Mouse (Mus musculus) thymus, postnatal 10 days (tissue): ENCODE results near the gene Arhgap15.

Source experiments
- DNase-seq, 2 experiments: peaks; one replicate each; pipeline ENCODE4 v3.0.0; 2021; ENCODE audit warnings: low spot score in 2 of 2

The Arhgap15 gene

DNA sequence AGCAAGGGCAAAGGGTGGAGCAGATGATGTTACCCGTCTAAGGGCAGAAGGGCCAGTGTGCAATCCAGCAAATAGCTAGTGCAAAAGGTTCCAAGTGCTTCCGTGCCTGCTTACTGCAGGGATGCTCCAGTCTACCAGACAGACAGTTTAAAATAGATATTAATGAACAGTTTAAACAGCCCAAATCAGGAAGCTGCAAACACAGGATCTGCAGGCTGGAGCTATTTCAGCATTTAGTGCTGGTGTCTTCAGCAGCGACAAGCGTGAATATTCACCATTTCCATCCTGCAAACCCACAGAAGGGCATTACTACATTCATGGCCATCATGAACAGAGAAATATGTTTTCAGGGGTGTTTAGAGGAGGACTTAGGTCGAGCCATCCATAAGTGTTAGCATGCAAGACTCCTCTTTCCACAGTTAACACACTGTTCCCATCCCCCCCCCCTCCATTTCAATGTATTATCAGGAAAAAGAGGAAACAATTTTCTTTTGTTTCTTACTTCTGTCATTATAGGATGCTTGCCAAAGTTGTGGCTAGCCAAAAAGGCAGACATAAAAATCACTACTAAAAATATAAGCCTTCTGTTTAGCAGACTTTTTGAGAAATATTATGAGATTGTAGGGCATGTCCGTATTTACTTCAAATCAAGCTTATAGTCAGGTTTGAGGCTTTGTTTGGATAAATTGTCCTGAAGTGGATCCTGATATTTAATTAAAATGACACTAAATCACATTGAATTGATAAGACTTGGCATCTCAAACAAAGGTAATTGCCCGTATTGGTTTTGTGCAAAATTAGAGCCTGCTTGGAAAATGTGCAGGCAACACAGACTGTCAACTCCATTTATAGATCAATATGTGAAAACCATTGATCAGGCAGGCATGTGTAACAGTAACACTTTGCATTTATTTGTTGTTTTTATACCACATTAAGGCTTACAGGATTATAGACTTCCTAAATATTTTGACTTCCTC, 35.4 kb downstream of the Arhgap15 start:
- no peak for DNase-seq

DNA sequence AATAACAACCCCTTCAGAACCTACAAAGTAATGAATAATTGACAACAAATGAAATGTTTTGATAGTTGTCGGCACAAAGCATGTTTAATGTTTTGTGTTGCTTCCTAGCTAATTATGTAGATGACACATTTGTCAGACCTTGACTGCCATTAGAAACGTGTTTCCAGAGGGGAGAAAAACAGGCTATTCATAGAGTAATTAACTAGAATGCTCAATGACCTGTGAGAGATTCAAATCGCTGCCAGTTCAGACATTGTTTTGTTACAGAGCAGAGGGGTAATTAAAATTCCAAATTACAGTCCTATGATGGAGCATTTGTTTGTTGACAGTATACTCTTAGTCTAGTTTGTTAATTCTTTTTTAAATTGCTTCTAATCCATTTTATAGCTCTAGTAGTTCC, 37.5 kb downstream of the Arhgap15 start:
- DNase-seq: no peak

DNA sequence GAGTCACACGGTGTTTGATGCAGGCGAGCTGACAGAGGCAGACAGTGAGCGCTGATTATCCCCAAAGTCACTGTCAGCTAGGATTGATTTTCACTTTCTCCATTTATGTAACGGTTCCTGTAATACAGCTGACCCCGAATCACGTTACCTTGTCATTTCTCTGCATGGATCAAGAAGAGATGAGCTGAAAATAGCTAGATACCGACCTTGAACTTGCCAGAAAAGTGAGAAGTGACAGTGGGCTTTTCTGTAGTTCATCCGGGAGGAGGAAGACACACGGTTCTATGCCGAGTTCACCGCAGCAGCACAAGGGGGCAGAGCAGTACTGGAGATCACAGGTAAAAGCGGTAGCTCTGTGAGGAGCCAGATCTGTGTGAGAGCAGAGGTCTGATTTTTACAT, 38.5 kb downstream of the Arhgap15 start:
- no peak for DNase-seq

DNA sequence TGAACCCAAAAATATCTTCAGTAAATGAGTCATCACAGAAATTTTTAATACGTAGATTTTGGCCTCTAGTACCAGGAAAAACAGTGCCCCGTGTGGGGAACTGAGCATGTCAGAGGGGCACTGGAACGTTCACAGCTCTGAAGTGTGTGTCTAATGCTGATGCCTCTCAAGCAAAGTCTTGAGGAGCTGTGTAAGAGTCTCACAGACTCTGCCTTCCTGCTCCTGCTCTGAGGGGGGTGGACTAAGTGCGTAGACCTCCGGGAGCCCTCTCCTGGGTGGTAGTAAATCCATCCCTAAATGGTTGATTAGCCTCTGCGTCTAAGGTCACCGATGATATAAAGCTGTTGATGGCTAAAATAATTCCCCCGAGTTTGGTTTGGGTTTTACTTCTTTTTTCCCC, 39.9 kb downstream of the Arhgap15 start:
- no peak for DNase-seq

DNA sequence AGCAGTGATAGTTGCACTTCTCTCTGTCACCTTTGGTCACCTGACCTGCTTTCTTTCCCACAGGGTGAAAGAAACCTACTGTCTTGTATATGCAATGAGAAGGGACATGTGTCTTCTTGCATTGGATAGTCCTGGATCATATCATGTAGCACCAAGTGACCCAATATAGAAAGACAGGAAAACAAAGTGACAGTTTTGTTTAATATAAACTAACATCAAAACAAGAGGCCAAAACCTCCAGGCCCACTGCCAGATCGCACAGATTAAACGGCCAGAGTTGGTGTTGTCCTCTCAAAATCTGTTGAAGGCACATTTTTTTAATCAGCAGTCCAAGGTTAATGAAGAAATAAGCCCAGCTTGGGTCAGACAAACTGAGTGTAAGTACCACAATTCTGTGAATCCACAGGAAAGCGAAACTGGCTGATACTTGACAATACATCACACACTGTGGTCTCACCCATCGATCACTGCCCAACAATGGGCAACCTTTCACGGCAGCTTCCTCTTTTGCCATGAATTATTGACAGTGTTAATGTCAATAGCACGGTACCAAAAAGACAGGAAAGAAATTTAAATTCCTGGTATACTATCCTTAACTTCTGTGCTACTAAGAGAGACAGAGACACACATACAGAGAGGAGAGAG, 41.5 kb downstream of the Arhgap15 start:
- no peak for DNase-seq

DNA sequence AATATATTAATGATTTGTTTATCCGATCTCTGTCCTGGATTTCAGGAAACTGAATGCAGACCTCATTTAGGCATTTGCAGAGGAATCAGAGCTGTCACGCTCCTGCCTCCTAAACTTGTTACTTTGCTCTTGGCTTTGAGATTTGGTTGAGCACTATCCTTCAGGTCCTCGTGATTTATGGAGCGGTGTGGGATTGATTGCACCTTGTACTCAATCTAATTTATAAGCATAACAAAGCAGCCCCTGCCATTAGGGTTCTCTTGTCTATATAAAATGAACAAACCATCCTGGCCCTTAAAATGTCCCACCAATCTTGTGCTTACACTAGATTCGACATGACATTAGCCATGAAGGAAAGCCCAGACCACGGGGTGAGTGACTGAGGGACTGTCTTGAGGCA, 43.0 kb downstream of the Arhgap15 start:
- DNase-seq: no peak

DNA sequence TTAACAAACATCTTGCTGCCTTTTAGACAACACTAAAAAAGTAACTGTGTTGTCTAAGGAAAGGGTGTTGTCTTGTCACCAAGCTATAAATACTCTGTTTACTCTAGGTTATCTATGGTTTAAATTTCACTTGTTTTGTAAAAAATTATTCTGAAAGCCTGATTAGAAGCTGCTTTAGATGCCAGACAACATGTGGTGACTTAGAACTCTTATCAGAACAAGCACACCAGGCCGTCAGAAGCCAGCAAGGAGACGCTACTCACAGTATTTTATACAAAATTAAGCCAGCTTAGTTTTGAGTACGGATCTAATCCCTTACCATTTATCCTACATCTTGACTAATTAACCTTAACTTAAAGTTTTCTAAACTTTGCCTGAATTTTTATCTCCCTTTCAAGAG, 44.5 kb downstream of the Arhgap15 start:
- DNase-seq: no peak

DNA sequence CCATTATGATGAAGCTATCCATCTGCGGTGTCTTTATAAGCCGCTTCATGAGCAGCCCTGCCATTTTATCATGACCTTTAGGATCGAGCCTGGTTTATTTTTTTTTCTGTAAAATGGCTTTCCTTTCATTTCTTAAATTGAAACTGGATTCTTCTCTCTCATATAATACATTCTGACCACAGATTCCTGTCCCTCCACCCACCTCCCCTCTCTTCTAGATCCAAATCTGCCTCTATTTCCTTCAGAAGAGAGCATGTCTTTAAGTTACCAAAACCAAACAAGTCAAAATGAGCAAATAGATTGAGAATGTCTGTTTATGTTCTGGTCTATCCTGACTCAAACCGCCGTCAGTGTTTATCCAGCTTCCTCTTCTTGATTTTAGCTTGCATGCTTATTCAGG, 46.1 kb downstream of the Arhgap15 start:
- no peak for DNase-seq

DNA sequence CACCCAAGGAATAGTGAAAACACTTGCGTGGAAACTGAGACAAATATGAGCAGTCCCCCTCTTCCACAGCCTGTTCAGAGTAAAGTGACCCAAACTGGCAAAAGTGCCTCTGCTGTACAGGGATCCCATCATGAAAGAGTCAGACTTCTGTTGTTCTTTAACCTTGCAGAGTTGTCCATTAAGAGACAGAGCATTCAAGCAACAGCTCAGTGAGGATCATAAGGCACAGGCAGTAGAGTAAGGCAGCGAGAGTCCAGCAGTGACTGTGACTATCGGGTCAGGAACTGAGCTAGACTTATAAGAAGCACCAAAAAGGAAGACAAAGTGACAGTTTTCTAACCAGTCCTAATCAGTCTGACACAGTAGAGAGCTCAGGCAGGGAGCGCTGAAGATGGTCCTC, 47.8 kb downstream of the Arhgap15 start:
- no peak for DNase-seq

DNA sequence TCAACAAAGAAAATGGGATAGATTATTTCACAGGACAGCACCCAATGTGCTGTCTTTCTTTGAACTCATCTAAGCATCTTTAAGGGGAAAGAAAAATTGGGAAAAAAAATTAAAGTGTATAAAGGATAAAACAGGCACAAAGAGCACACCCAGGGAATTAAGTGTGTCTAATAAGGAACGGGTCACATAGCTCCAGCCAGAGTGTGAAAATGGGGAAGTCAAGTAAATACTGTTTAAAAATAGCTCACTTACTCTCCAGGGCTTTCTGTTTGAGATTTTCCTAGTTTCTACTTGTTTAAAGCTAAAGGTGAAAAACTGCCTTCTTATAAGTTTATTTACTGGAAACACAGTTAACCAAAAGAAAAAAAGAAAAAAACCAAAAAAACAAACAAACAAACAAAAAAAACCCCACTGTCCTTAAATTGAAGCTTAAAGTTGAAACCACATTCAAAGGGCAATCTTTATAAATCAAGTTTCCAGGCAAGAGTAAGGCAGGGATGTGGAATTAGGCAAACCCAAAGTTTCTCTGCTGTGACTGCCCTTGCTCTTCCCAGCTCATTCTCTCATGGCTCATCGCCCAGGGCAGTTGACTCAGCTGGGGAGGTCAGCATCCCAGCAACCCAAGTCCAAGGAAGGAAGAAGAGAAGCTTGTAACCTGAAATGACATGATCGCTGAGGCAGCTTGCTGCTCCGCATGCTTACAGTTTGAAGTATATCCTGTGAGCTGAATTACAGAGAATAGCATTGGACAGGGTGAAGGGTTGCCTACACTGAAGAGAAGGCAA, 57.5 kb downstream of the Arhgap15 start:
- DNase-seq: no peak

DNA sequence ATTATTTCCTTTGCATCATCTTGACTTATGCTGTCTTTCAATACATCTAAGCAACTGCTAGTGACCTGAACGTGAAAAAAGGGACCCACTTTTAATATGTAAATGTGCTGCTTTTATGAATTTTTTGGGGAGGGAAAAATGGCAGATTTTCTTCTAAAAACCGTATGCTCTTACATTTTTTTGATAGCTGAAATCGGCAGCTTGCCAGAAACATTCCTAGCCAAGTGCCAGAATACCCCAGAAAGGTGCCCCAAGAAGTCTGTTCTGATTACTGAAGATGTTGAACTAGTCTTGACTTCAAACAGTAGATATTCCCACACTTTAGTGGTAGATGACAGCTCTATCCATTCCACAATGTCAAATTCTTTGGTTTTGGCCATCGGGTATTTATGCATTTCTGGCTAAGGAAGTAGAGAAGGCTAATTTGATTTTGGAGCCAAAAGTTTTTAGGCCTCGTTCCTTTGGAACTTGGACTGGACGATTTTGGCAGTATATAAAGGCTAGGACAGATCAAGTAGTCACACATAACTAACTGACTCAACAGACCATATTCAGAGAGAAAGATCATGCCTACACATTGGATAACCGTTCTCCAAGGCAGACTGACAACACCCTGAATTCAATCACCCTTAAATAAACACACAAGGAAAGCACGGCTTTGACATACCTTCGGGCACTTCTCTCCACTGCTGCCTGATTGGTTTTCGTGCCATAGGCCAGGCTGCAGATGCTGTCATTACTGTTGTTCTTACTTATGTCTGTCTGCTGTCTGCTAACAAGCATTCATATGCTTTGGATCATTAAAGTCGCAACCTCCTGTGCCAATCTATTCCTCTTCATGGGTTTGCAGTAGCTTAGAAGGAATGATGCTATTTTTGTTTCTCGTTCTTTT, 67.5 kb downstream of the Arhgap15 start:
- DNase-seq: no peak

DNA sequence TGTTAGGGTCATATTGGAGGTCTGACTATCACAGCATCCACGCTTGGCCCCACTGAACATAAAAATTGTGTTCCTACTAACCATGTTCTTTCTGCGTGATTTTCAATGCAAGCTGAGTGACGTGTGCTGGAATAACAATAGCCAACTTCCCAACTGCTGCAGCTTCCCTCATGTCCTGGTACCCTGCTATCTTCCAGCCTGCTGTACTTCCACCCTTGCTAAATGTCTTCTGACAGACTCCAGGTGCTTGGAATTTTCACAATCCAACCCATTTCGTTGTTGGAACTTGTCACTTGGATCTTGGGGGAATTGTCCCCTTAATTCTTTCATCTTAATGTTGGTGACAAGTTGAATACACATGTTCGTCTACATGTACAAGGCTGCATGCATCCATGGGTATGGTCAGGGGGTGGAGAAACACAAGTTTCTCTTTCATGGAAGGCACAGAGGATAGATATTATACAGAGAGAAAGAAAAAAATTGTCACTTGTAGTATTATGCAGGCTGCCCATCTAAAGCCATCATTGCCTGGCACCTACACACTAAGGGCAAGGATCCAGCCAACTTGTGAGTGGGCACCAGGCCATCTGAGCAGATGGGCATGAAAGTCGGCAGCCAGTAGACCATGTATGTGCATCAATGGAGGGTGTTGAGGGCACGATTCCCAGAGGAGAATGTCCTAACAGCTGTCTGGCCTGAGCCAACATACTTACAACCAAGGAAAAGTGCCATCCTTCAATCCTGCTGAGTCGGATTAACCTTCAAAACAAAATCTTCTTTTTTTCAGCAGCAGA, 68.4 kb downstream of the Arhgap15 start:
- DNase-seq: no peak

DNA sequence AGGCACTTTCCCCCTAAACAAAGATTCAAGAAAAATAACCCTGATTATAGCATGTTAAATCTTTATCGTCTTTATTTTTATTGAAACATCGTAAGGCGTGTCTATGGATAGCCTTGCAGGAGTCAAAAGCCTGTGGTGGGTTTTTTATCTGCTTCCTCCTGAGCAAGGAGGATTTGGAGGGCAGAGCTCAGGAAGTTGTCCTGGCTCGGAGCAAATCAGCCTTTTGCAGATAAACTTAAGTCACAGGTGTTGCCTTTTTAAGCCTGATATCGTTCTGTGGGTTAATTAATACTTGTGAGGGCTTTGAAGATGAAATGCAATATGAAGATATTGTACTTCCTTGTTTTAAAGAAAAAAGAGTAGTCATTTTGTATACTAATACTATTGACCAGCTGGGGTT, 87.3 kb downstream of the Arhgap15 start:
- no peak for DNase-seq

DNA sequence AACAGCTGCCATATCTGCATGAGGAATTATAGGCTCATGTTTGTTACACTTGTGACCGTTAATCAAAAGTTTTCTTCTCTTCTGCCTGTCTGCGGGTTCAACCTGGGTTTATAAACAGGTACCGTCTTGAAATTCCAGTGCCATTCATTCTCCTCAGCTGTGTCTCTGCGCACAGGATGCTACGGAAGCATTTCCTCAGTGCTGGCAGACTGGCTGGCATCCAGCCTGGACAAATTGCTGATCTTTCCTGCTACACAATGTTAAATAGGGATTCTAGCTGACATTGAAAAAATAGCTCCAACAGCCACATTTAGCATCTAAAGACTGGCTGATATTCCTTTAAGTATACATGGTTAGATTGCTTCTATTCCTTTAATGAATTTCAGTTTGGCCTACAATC, 93.0 kb downstream of the Arhgap15 start:
- DNase-seq: no peak

DNA sequence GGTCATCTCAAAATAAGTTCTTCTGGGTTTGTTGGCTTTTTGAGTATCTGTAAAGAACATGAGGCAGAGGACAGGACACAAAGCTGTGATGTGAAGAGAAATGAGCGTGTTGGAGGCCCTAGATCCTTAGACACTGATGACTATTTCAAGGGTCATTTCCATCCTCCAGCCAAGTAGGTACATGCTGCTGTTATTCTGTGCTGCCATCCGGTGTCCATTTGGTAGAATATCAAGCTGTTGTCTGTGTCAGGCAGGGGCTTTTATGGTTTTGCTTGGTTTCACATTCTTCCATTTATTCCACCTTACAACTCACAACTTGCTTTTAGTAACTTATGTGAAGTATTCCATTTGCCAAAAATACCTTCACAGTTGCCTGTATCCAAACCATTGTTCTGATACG, 102.6 kb downstream of the Arhgap15 start:
- no peak for DNase-seq

DNA sequence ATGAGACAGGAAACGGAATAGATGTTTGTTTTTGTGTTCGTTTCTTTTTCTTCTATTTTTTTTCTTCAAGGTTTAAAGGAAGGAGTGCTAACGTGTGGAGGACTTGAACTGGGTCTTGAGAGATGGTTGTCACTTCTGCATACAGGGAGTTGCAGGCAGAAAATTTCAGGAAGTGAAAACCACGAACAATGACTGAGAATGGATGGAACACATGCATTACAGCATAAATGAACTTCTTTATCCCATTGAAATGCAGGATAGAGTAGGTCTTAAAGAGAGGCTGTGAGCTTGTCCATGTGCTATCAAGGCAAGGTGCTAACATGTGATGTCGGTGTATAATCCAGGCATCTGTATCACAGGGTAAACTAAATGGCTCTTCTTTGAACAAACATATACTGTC, 114.1 kb downstream of the Arhgap15 start:
- no peak for DNase-seq

DNA sequence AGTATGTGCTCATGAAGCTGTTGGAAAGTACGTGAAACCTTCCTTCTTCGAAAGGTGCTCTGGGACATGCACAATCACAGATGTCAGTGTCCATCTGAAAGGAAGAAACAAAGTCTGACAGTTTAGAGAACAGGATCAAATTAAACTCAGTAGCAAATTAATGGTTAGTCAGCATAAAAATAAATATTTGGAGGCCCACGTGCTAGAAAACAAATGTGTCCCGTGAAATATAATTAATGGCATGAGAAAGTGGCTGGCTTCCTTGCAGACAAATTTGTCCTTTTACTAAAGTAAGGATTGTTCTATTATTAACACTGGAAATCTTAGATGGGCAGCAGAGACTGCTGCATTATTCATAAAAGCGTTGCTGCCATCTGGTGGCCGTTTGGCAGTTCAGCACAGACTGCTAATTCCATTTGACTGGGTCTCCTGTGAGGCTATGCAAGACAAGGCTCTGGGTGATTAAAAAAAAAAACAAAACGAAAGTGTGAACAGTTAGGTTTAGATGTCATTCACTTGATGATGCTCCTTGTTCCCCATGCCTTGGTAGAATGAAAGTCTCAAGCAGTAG, 153.9 kb downstream of the Arhgap15 start:
- DNase-seq: peak; percentile 25 to 66

DNA sequence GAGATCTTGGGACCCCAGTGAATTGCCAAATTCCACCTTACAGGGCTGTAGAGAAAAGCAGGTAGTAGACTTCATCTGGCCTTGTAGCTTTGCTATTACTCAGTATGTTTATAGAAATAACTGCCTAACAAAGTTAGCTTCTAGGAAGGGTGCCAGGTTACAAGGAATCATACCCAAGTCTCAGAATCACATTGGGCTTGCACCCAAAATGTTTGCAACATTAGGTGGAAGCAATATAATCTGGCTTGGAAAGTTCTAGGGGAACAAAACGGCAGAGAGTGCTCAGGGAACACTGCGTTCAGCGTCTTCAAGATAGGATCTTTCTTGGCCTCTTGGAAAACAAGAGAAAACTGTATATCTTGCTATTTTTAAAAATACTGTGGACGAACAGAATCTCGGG, 158.9 kb downstream of the Arhgap15 start:
- no peak for DNase-seq

DNA sequence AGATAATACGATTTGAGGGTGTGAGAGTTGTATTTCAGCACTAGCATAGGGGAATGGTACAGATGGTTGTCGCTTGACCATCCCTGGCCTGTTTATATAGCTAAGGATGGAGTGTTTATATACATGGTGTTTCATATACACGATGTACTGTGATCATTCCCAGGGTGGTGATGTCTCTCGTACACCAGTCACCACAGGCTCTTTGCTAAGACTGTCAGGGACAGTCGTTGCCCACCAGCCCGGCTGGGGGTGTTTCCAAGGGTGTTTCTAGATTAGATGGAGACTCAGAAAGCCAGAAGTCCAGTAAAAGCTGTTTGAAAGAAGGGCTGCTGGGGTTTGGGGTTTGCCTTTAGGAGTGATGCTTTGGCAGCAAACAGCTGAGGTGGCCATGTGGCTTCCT, 165.5 kb downstream of the Arhgap15 start:
- no peak for DNase-seq

DNA sequence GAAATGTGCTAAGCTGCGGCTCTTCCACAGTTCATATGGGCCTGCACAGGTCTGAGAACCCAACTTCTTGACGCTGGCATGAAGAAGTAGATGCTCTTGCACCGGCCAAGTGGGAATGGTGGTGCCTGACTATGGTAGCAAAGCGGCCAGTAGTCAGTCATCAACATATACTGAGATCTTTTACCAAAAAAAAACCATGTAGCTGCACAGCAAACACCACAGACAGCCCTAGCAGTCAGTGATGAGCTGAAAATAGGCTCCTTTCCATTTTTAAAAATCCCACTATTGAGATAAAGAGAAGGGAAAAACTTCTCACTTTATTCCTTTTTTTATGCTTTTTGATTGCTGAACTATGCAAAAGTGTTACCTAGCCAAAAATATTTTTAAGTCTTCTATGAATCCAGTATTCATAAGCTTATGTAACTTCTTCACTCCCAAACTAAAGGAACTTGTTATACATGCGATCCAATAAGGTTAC, 175.3 kb downstream of the Arhgap15 start:
- DNase-seq: no peak
